Mouse (Mus musculus): ENCODE results near the gene Rxra. TPM values are rescaled to one million over a fixed set of nuclear protein-coding genes. Genes with fewer than 3 reads are reported as not detected.

Gene Rxra
- polyA plus RNA-seq, 1 experiment, result 17.5 TPM

- WGBS, result 86% methylated on average over 4 of the region's 4 CpGs
- DNase-seq, result no peak
- Histone ChIP-seq H3K27ac (ENCODE audit: insufficient read depth, low read length) (no peak overlapping the region), H3K4me1 (ENCODE audit: control insufficient read depth, insufficient read depth, low read length) (no peaks in the 10 kb centered on the region; the same call in 1 of the 2 replicates), H3K27me3 (ENCODE audit: control insufficient read depth, insufficient read depth, low read length) (no peaks in the 10 kb centered on the region; the same call in 1 of the 2 replicates), H3K4me3 (replicated peaks; ENCODE audit: insufficient read depth, low read depth, low read length) (no peak overlapping the region)
- no peak for TF ChIP-seq POLR2A (IDR thresholded peaks at IDR 0.05; ENCODE audit: borderline replicate concordance, insufficient read depth, low read length)
- TF ChIP-seq CTCF (IDR thresholded peaks at IDR 0.05; ENCODE audit: borderline replicate concordance, insufficient read depth, low read depth, low read length), result no peak
Observed at GRCm38 (mm10) chr2:27809897-27810296, 133.7 kb downstream of the Rxra start.

Other genes starting within 250 kb of the Rxra start
- gene Vav2, start 249.4 kb upstream of the Rxra start, polyA plus RNA-seq (2012; rRNA removed), result 14.7 and 16.1 TPM in 2 replicates
- gene Brd3os, start 234.1 kb upstream of the Rxra start, polyA plus RNA-seq (2012; rRNA removed), result 36.0 and 38.0 TPM in 2 replicates
- gene Brd3, start 168.8 kb upstream of the Rxra start, polyA plus RNA-seq (2012; rRNA removed), result 28.6 TPM in 2 replicates
- 30.6 and 32.7 TPM in 2 replicates for gene Wdr5, start 161.3 kb upstream of the Rxra start, polyA plus RNA-seq (2012; rRNA removed)
- 12.9 and 15.3 TPM in 2 replicates for gene Col5a1, start 210.0 kb downstream of the Rxra start, polyA plus RNA-seq (2012; rRNA removed)

Data from cerebellum, adult 2 months (tissue).